Mouse (Mus musculus) E14TG2a.4 (cell line): ENCODE measurements around the gene Pcsk2.

Experiments used
- CTCF ChIP-seq: conservative IDR thresholded peaks from 2 replicates; pipeline ENCODE4 v1.5.1; 2014; ENCODE audit warnings: low read length
- NANOG ChIP-seq: IDR thresholded peaks from 2 replicates; pipeline ENCODE4 v1.6.1; 2014; ENCODE audit warnings: borderline replicate concordance, low read length, mixed read lengths

- TF ChIP-seq CTCF: no peak
- TF ChIP-seq NANOG: no peak
These were observed 295.6 kb downstream of the Pcsk2 start for GRCm38 (mm10) chr2:143841536-143841935.
